23 mouse cellular contexts compared by ENCODE assay signal in genomic region chr2:65161715-65162114, GRCm38 (mm10).
DNase-seq lines count a peak whose midpoint lies in the region; ATAC-seq lines count a peak whose summit lies in the region.
"Had no signal": no experiment of that assay in that cellular context is flagged by ENCODE, and none has a peak within 500 bp of the region (broad histone marks: within the 10 kb centered on the region; RNA-seq: fewer than 3 reads in every experiment).

No protein-coding gene starts in this region.

- ATAC-seq in CD4-positive, CD25-positive, alpha-beta regulatory T cell, adult 4 months, result peak; percentile 65
- ATAC-seq in cerebellum, adult (ENCODE audit: insufficient number of reproducible peaks, low FRiP score, low TSS enrichment), result no peak
- ATAC-seq: forebrain, embryonic 14.5 days; forebrain, embryonic 16.5 days had no signal

- no peaks in the 10 kb centered on the region for H3K36me3 ChIP-seq in embryonic facial prominence, embryonic 10.5 days (replicated peaks)
- H3K36me3 ChIP-seq: embryonic facial prominence, embryonic 13.5 days; embryonic facial prominence, embryonic 15.5 days; forebrain, embryonic 10.5 days; forebrain, embryonic 12.5 days had no signal

- H3K4me3 ChIP-seq in embryonic facial prominence, embryonic 10.5 days, result no peak overlapping the region
- H3K4me3 ChIP-seq: embryonic facial prominence, embryonic 13.5 days; embryonic facial prominence, embryonic 15.5 days; erythroblast, embryonic 14.5 days; forebrain, embryonic 10.5 days; forebrain, embryonic 12.5 days had no signal

- no peaks in the 10 kb centered on the region for H3K4me1 ChIP-seq in embryonic facial prominence, embryonic 10.5 days
- H3K4me1 ChIP-seq: embryonic facial prominence, embryonic 13.5 days; embryonic facial prominence, embryonic 15.5 days; forebrain, embryonic 10.5 days; forebrain, embryonic 12.5 days had no signal

- 93% methylated on average over 2 of the region's 2 CpGs for WGBS in embryonic facial prominence, embryonic 10.5 days

- DNase-seq in CD4-positive helper T cell, adult 2 months (ENCODE audit: low read depth, low spot score), result peak; percentile 44
- DNase-seq in Muller cell, postnatal 12 days (ENCODE audit: inconsistent ontology term), result peak; percentile 31
- DNase-seq in induced T-regulatory cell, adult 2 months (ENCODE audit: low read depth), result peak; percentile 27
- DNase-seq in embryonic facial prominence, embryonic 10.5 days (ENCODE audit: low spot score), result no peak
- DNase-seq in urinary bladder, postnatal 10 days (ENCODE audit: low spot score), result no peak
- no peak for DNase-seq in spleen, adult 12 weeks (ENCODE audit: low spot score)
- DNase-seq: adrenal gland, adult 8-10 months; adrenal gland, postnatal 14 days; adrenal gland, postnatal 36 days; B cell, adult 2 months; cerebellum, adult 11-12 months; cerebellum, adult 2 months; cerebellum, postnatal 10 days; cerebellum, postnatal 25 days had no signal

- no peaks in the 10 kb centered on the region for H3K27me3 ChIP-seq in embryonic facial prominence, embryonic 10.5 days (replicated peaks; ENCODE audit: low read depth, poor library complexity, severe bottlenecking)
- H3K27me3 ChIP-seq: embryonic facial prominence, embryonic 13.5 days; embryonic facial prominence, embryonic 15.5 days; forebrain, embryonic 12.5 days had no signal

- H3K9me3 ChIP-seq in embryonic facial prominence, embryonic 10.5 days, result no peaks in the 10 kb centered on the region
- H3K9me3 ChIP-seq: embryonic facial prominence, embryonic 13.5 days; embryonic facial prominence, embryonic 15.5 days; forebrain, embryonic 10.5 days; forebrain, embryonic 12.5 days had no signal

- H3K27ac ChIP-seq in embryonic facial prominence, embryonic 10.5 days (replicated peaks), result no peak overlapping the region
- H3K27ac ChIP-seq: embryonic facial prominence, embryonic 13.5 days; embryonic facial prominence, embryonic 15.5 days; forebrain, embryonic 10.5 days; forebrain, embryonic 12.5 days had no signal

Comparison
In these comparisons a context has a peak if more than half of its experiments do, and no peak if none do; other contexts are left out.
1. DNase-seq: peak in CD4-positive helper T cell, adult 2 months (single experiment), Muller cell, postnatal 12 days (single experiment) and induced T-regulatory cell, adult 2 months (single experiment); none in embryonic facial prominence, embryonic 10.5 days (single experiment), urinary bladder, postnatal 10 days (single experiment) and spleen, adult 12 weeks (single experiment).